Comparison of ENCODE assay signal across 8 mouse cellular contexts in genomic region chr2:30640021-30640481, GRCm38 (mm10). TPM values are rescaled to one million over a fixed set of nuclear protein-coding genes. Genes with fewer than 3 reads are reported as not detected.
DNase-seq lines count a peak whose midpoint lies in the region; ATAC-seq lines count a peak whose summit lies in the region.

No protein-coding gene starts in this region.

- no peaks in the 10 kb centered on the region for H3K36me3 ChIP-seq in heart, embryonic 10.5 days
- no peaks in the 10 kb centered on the region for H3K36me3 ChIP-seq in hindbrain, embryonic 11.5 days (ENCODE audit: control insufficient read depth, insufficient read depth, low read length)
- H3K36me3 ChIP-seq in midbrain, embryonic 13.5 days, result no peaks in the 10 kb centered on the region

- no peak overlapping the region for H3K4me2 ChIP-seq in hindbrain, embryonic 11.5 days (replicated peaks; ENCODE audit: low read depth, low read length)
- H3K4me2 ChIP-seq in midbrain, embryonic 13.5 days (replicated peaks), result no peak overlapping the region

- intact Hi-C loops in heart, postnatal 25 days (cut with DNase I), result no loop called here

- 17% methylated on average over 11 of the region's 11 CpGs for WGBS in heart, embryonic 10.5 days
- WGBS in hindbrain, embryonic 11.5 days, result 11% methylated on average over 11 of the region's 11 CpGs
- 8% methylated on average over 11 of the region's 11 CpGs for WGBS in midbrain, embryonic 13.5 days

- H3K27me3 ChIP-seq in heart, embryonic 10.5 days (ENCODE audit: insufficient read depth, poor library complexity, severe bottlenecking), result no peaks in the 10 kb centered on the region
- H3K27me3 ChIP-seq in hindbrain, embryonic 11.5 days (ENCODE audit: control insufficient read depth, insufficient read depth, low read length), result no peaks in the 10 kb centered on the region
- H3K27me3 ChIP-seq in midbrain, embryonic 13.5 days, result no peaks in the 10 kb centered on the region

- H3K4me1 ChIP-seq in heart, embryonic 10.5 days, result peaks cover 70% of the 10 kb centered on the region
- H3K4me1 ChIP-seq in hindbrain, embryonic 11.5 days (replicated peaks; ENCODE audit: control insufficient read depth, insufficient read depth, low read length), result peaks cover 2% of the 10 kb centered on the region; the same call in 1 of the 2 replicates
- H3K4me1 ChIP-seq in midbrain, embryonic 13.5 days (replicated peaks), result peaks cover 48% of the 10 kb centered on the region

- H3K4me3 ChIP-seq in heart, embryonic 10.5 days, result peak overlapping the region; percentile 24; the same call in 1 of the 2 replicates
- H3K4me3 ChIP-seq in hindbrain, embryonic 11.5 days (ENCODE audit: low read depth, low read length), result no peak overlapping the region
- no peak overlapping the region for H3K4me3 ChIP-seq in midbrain, embryonic 13.5 days (replicated peaks)

- no peak for ATAC-seq in hindbrain, embryonic 11.5 days (ENCODE audit: low FRiP score)
- ATAC-seq in midbrain, embryonic 13.5 days, result peak; percentile 62
- ATAC-seq in monocyte, adult 5-6 weeks (replicated peaks; ENCODE audit: insufficient number of reproducible peaks, low FRiP score, low TSS enrichment, poor library complexity, severe bottlenecking), result no peak

- DNase-seq in heart, embryonic 10.5 days (ENCODE audit: low spot score), result no peak
- no peak for DNase-seq in heart, postnatal 25 days (ENCODE audit: low spot score)
- peak; percentile 74 for DNase-seq in embryo, embryonic 10.5 days (ENCODE audit: low spot score)
- DNase-seq in hindbrain, embryonic 11.5 days (ENCODE audit: low spot score), result peak; percentile 63
- DNase-seq in layer of hippocampus, adult 9-11 months, result no peak
- DNase-seq in frontal cortex, postnatal 14 days (ENCODE audit: low spot score in 2 of 2), result no peak

- peak overlapping the region; percentile 46; the same call in 1 of the 2 replicates for H3K9ac ChIP-seq in hindbrain, embryonic 11.5 days (ENCODE audit: low read depth, low read length)
- H3K9ac ChIP-seq in midbrain, embryonic 13.5 days (replicated peaks), result no peak overlapping the region

- peak overlapping the region; percentile 82 for H3K27ac ChIP-seq in heart, embryonic 10.5 days
- H3K27ac ChIP-seq in hindbrain, embryonic 11.5 days (ENCODE audit: low read depth, low read length), result peak overlapping the region; percentile 67
- H3K27ac ChIP-seq in midbrain, embryonic 13.5 days, result peak overlapping the region; percentile 73

- no peaks in the 10 kb centered on the region for H3K9me3 ChIP-seq in heart, embryonic 10.5 days
- no peaks in the 10 kb centered on the region for H3K9me3 ChIP-seq in hindbrain, embryonic 11.5 days (ENCODE audit: control insufficient read depth, low read length)
- H3K9me3 ChIP-seq in midbrain, embryonic 13.5 days, result no peaks in the 10 kb centered on the region

RNA-seq across cellular contexts. Expression of gene Cstad, which starts 45.2 kb away (rescaled TPM):
- polyA plus RNA-seq in heart, embryonic 10.5 days (2016; fragmentation: Nextera tagmentation; extraction: Ambion mirVana), result 1.2 and 1.4 TPM in 2 replicates
- 1 to 10 TPM; 1.2 TPM for total RNA-seq in heart, postnatal 25 days (2021)
- polyA plus RNA-seq in hindbrain, embryonic 11.5 days (2014; fragmentation: Nextera tagmentation; extraction: Ambion mirVana), result 0.18 and 0.57 TPM in 2 replicates
- 0.27 and 0.43 TPM in 2 replicates for polyA plus RNA-seq in midbrain, embryonic 13.5 days (2015; fragmentation: Nextera tagmentation; extraction: Ambion mirVana)
- total RNA-seq in monocyte, adult 5-6 weeks (2017), result 4.5 to 7.0 TPM in 2 of 3 replicates, not detected in the other

Comparison
In these comparisons a context has a peak if more than half of its experiments do, and no peak if none do; other contexts are left out.
1. DNase-seq: peak in embryo, embryonic 10.5 days (single experiment) and hindbrain, embryonic 11.5 days (single experiment); none in heart, embryonic 10.5 days (single experiment), heart, postnatal 25 days (single experiment), layer of hippocampus, adult 9-11 months (single experiment) and frontal cortex, postnatal 14 days (0 of 2).
2. Peak in every context shown above with its lines, with median percentiles within 50 percentile points of each other: H3K27ac ChIP-seq.